Mouse (Mus musculus): Measurements from ENCODE around the gene Gm973.
A peak's percentile ranks its signal among the peaks of the same experiment; 100 is the strongest.

The Gm973 gene

DNA sequence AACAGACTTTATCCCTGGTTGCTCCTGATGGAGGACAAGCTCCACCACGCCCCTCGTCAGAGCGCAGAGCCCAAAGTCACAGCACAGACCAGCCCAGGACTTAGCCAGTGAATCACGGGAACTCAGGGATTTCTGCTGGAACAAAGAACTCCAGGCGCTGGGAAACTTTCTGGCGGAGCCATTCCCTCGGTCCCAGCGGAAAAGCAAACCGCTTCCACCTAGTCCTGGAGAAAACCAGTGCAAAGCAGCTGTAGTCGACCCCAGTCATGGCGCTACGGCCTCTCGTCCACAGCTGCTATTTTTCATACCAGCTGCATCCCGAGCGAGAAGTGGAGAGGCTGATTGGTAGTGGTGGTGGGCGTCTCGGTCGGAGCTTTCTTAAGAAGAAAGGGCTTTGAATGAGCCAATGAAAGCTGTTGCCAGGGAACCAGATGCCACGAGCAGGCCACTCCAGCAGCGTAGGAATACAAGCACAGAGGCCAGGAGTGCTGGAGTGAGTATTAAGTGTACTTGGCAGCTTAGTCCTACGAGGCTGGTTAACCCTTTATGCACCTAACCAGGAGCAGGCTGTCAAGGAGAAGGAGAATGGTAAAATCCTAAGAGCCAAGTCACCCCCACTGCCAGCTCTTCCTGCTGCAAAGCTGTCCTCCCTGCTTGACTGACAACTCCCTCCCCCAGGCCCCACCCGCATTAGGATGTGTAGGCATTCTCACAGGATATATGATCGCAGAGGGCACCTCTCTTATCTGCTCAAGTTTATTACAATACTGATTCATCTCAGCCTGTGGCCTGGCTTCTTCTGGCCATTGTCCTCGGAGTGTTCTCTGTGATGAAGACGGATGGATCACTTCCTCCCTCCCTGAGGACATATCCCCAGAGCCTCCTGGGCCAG is at the start of gene Gm973:
Gm973 (plus strand) TSS at position 239 of the 892 bp plus-strand sequence.
- DNase-seq, result peak; percentile 75

- DNase-seq, result no peak
These were observed 46.9 kb upstream of the Gm973 start for GRCm38 (mm10) chr1:59469170-59469569.

- DNase-seq, result no peak
These were observed 45.3 kb upstream of the Gm973 start for GRCm38 (mm10) chr1:59470766-59471165.

DNA sequence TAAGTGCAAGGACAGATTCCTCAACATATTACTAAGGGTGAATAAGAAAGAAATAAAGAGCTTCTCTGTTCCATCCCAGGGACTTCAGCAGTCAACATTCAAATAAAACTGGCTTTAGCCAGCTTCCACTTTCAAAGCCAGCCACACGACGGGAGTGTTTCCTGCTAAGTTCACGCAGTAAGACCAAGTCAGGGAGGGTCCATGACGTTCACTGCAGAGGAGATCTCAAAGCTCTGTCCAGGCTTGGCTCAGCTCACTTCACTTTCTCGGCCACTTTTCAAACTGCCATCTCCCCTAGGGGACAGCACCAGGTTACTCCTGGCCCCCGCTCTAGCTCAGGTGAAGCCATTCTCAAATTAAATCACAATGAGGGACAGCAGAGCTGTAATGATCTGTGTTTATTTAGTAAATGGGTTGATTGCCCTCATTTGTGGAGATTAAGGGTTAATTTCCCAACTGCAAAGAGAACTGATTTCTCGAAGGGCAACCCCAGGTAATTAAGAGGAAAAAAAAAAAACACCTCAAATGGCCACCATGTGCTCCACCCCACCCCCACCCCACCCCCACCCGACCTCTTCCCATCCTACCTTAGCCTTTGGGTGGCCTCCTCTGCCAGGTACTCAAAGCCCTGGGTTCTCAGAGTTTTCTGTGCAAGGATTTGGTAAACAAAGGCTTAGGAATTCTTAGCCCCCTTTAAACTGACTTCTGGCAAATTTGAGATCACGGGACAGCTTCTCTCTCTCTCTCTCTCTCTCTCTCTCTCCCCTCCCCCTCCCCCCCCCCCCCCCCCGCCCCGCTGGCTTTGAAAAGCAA is 43.5 kb upstream of the Gm973 start:
- no peak for DNase-seq

DNA sequence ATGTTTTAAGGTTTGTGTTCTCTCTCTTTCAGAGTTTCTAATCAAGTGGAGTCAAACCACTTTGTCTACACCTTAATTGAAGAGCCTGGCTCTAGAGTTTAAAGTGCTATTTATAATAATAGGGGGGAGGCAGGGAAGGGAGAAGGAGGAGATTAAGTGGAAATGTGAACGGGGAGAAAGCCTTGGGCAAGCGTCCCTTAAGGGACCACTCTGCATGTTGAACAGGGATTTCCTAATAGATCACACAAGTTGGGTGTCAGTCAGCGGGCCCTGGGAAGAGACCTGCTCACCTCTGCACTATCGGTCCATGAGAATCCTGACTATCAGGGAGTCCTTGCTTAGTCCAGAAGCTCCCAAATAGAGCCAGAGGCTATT is 42.9 kb upstream of the Gm973 start:
- DNase-seq, result no peak

GRCm38 (mm10) chr1:59475618-59476017 is 40.4 kb upstream of the Gm973 start:
- DNase-seq, result no peak

GRCm38 (mm10) chr1:59478911-59479310 is 37.2 kb upstream of the Gm973 start:
- no peak for DNase-seq

- DNase-seq, result no peak
These were observed 35.1 kb upstream of the Gm973 start for GRCm38 (mm10) chr1:59480821-59481455.

DNA sequence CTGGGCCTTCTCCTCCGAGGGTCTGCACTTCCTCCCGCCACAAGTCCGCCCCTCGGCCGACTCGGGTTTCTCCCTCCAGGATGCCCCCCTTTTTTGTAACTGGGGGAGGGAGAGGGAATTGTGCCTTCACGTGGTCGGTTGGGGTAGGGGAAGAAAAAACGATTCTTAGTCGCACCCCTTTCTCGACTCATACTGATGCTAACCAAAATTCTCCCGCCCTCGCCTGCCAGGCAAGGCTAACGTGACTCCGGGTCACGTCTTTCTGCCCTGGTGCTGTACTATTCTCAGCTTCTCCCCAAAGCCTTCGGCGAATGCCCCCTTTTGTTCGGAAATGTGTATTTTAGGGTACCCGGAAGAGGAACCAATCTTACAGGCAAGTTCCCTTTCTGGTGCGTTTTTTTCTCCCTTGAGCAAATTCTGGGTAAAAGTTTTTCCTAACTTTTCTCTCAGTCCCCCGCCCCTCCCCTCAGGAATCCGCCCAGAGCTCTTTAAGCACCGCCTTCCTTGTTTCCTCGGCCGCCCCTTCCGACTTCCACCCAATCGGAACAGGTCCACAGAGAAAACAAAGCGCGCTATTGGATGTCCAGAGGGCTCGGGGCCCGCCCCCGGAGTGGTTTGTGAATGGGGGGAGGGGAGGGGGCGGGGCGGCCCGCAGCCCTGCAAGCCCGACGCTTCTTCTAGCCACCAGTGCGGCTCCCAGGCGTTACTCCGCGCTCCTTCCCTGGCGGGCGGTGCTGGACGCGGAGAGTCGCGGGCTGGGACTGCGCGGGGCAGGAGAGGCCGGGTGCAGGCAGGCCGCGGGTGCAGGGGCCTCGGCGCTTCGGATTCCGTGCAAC is 34.4 kb upstream of the Gm973 start:
- peak; percentile 95 for DNase-seq

- no peak for DNase-seq
These were observed 33.8 kb upstream of the Gm973 start, which contains the start of gene Fzd7 for GRCm38 (mm10) chr1:59482331-59482695. Fzd7 (plus strand) TSS chr1:59482424.

DNA sequence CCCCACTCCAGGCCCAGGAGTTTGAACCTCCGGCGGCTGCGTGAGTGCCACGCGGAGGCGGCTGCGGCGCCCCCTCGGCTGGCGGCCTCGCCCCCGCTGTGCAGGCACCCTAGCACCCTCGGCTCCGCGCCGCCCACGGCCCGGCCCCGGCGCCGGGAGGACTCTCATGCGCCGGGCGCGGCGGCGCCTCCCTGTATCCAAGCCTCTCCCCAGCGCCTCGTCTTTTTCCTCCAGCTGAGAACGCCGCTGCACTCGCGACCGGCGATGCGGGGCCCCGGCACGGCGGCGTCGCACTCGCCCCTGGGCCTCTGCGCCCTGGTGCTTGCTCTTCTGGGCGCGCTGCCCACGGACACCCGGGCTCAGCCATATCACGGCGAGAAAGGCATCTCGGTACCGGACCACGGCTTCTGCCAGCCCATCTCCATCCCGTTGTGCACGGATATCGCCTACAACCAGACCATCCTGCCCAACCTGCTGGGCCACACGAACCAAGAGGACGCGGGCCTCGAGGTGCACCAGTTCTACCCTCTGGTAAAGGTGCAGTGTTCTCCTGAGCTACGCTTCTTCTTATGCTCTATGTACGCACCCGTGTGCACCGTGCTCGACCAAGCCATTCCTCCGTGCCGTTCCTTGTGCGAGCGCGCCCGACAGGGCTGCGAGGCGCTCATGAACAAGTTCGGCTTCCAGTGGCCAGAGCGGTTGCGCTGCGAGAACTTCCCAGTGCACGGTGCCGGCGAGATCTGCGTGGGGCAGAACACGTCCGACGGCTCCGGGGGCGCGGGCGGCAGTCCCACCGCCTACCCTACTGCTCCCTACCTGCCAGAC is 33.2 kb upstream of the Gm973 start:
- DNase-seq, result peak; percentile 19

- DNase-seq, result peak; percentile 72
These were observed 32.4 kb upstream of the Gm973 start for GRCm38 (mm10) chr1:59483521-59484245.

- DNase-seq, result no peak
These were observed 31.8 kb upstream of the Gm973 start for GRCm38 (mm10) chr1:59484314-59484713.

- DNase-seq, result no peak
These were observed 31.0 kb upstream of the Gm973 start for GRCm38 (mm10) chr1:59484791-59485785.

GRCm38 (mm10) chr1:59485803-59486202 is 30.3 kb upstream of the Gm973 start:
- no peak for DNase-seq

DNA sequence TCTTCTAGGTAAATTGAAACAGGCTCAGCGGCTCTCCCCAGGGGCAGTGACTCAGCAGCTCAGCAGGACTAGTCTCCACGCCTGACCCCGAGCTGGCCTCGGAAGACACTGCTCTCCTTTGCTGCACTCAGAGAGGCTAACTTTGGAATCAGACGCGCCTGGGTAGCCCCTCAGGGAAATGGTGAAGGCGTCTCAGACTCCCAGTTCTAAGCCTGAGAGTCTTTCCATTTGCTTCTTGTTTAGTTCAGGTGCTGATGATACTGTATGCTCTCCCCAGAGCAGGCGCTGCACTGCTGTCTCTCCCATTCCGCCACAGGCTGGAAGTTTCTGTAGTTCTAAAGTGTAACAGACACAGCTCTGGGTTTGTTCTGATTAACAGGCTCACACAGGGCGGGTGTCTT is 28.4 kb upstream of the Gm973 start:
- DNase-seq, result no peak

GRCm38 (mm10) chr1:59488481-59488880 is 27.6 kb upstream of the Gm973 start:
- no peak for DNase-seq

DNA sequence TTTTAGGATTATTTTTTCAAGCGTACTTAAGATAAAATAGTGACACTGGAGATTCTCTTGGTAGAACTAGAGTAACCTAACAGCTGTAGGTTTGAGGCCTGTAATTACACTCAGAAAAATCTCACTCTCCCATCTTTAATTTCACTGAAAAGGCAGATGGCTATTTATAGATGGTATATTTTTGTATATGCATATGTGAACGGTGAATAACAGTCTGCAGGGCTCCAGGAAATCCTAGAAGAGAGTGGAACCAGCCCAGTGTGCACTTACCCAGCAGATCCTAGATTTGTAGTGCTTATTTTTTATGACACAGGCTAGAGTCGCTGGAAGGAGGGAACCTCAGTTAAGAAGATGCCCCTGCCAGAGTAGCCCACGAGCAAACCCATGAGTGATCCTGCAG is 27.1 kb upstream of the Gm973 start:
- DNase-seq, result no peak

GRCm38 (mm10) chr1:59491517-59491916 is 24.5 kb upstream of the Gm973 start:
- DNase-seq, result no peak

GRCm38 (mm10) chr1:59492432-59492831 is 23.6 kb upstream of the Gm973 start:
- DNase-seq, result no peak

Data from layer of hippocampus, adult 9-11 months (tissue).